Mouse (Mus musculus) cortical plate, adult 2 months (tissue): ENCODE data around the gene Adamts3.

Experiments used
- CTCF ChIP-seq: fragments of 200-500 bp; IDR thresholded peaks from 2 replicates; pipeline ENCODE4 v1.5.1; 2011; ENCODE audit warnings: mild to moderate bottlenecking, control low read depth, low read length; ENCODE audit not compliant: insufficient read depth; ENCODE audit errors: extremely low read depth
- POLR2A ChIP-seq: fragments of 200-500 bp; IDR thresholded peaks from 2 replicates; pipeline ENCODE4 v1.6.1; 2011; ENCODE audit warnings: mild to moderate bottlenecking, low read length, control low read depth; ENCODE audit not compliant: insufficient read depth; ENCODE audit errors: extremely low read depth

- TF ChIP-seq POLR2A (no peak), CTCF (no peak)
These were observed 104.5 kb downstream of the Adamts3 start for GRCm38 (mm10) chr5:89778610-89779009.
